Mouse (Mus musculus) neural tube, embryonic 12.5 days (tissue): Measurements from ENCODE around the gene Slc23a2. TPM values are rescaled to one million over a fixed set of nuclear protein-coding genes. Genes with fewer than 3 reads are reported as not detected.

ENCODE experiments used
- ATAC-seq: fragments of 200-750 bp; cut with Nextera tagmentation; 2 replicates; pipeline ENCODE4 v1.8.0; 2017; ENCODE audit warnings: low read depth, mild to moderate bottlenecking, moderate TSS enrichment, moderate library complexity; ENCODE audit not compliant: low FRiP score
- H3K27ac ChIP-seq: fragments of 300-500 bp; sonication (generic); 2 replicates; pipeline ENCODE4 v1.5.1; 2016
- H3K27me3 ChIP-seq: fragments of 300-500 bp; sonication (generic); replicated peaks from 2 replicates; pipeline ENCODE4 v1.6.1; 2016; ENCODE audit warnings: mild to moderate bottlenecking
- H3K36me3 ChIP-seq: fragments of 300-500 bp; sonication (generic); 2 replicates; pipeline ENCODE4 v1.6.1; 2016; ENCODE audit warnings: mild to moderate bottlenecking
- H3K4me1 ChIP-seq: fragments of 300-500 bp; sonication (generic); 2 replicates; pipeline ENCODE4 v1.6.1; 2016
- H3K4me2 ChIP-seq: fragments of 300-500 bp; sonication (generic); replicated peaks from 2 replicates; pipeline ENCODE4 v1.6.1; 2016; ENCODE audit warnings: mild to moderate bottlenecking
- H3K4me3 ChIP-seq: fragments of 300-500 bp; sonication (generic); 2 replicates; pipeline ENCODE4 v1.5.1; 2016
- H3K9ac ChIP-seq: fragments of 300-500 bp; sonication (generic); 2 replicates; pipeline ENCODE4 v1.6.1; 2016; ENCODE audit warnings: mild to moderate bottlenecking
- H3K9me3 ChIP-seq: fragments of 300-500 bp; sonication (generic); 2 replicates; pipeline ENCODE4 v1.6.1; 2016; ENCODE audit warnings: mild to moderate bottlenecking
- WGBS: fragments of 180-500 bp; shearing (Covaris S2); methylation state at CpG from one replicate; pipeline ENCODE4 v1.1.7; 2016; 5-methylcytosine and 5-hydroxymethylcytosine counted together
- polyA plus RNA-seq: library from polyadenylated mRNA; unstranded; fragments of >200 nt; fragmentation: Nextera tagmentation; extraction: Ambion mirVana; gene quantifications from 2 replicates; pipeline ENCODE4 v1.2.1, GENCODE M21; 2016

Gene Slc23a2
- polyA plus RNA-seq, 1 experiment from 2014 or later, result 18.9 TPM

- Histone ChIP-seq H3K27ac (no peak overlapping the region), H3K4me2 (no peak overlapping the region), H3K4me1 (no peaks in the 10 kb centered on the region), H3K4me3 (no peak overlapping the region), H3K9me3 (no peaks in the 10 kb centered on the region), H3K27me3 (no peaks in the 10 kb centered on the region), H3K36me3 (peaks cover 78% of the 10 kb centered on the region), H3K9ac (no peak overlapping the region)
- WGBS, result 89% methylated on average over 9 of the region's 9 CpGs
- no peak for ATAC-seq
Measured at GRCm38 (mm10) chr2:132004495-132005136, 140.3 kb downstream of the Slc23a2 start.

- Histone ChIP-seq H3K27me3 (no peaks in the 10 kb centered on the region), H3K36me3 (peaks cover 78% of the 10 kb centered on the region), H3K9me3 (no peaks in the 10 kb centered on the region), H3K4me3 (no peak overlapping the region), H3K4me1 (no peaks in the 10 kb centered on the region), H3K4me2 (no peak overlapping the region), H3K27ac (no peak overlapping the region), H3K9ac (no peak overlapping the region)
- 92% methylated on average over 5 of the region's 5 CpGs for WGBS
- no peak for ATAC-seq
Measured at GRCm38 (mm10) chr2:132003916-132004315, 141.0 kb downstream of the Slc23a2 start.

Other genes starting within 250 kb of the Slc23a2 start
- gene Prnp, start 235.2 kb downstream of the Slc23a2 start, polyA plus RNA-seq, result 74.5 and 75.1 TPM in 2 replicates
- gene Prn, start 235.2 kb downstream of the Slc23a2 start, polyA plus RNA-seq, result not detected in 2 replicates
- gene Prnd, start 194.2 kb downstream of the Slc23a2 start, polyA plus RNA-seq, result 9.8 and 11.0 TPM in 2 replicates
- 28.3 and 30.6 TPM in 2 replicates for gene Rassf2, start 114.8 kb downstream of the Slc23a2 start, polyA plus RNA-seq
- gene Tmem230, start 102.7 kb upstream of the Slc23a2 start, polyA plus RNA-seq, result 54.3 and 59.6 TPM in 2 replicates
- gene Pcna, start 108.2 kb upstream of the Slc23a2 start, polyA plus RNA-seq, result 189 and 190 TPM in 2 replicates
- 42.9 and 47.6 TPM in 2 replicates for gene Cds2, start 118.0 kb upstream of the Slc23a2 start, polyA plus RNA-seq
- gene Prokr2, start 240.3 kb upstream of the Slc23a2 start, polyA plus RNA-seq, result 0.52 and 0.93 TPM in 2 replicates